Mouse (Mus musculus) megakaryocyte, embryonic 14.5 days (primary cell): ENCODE measurements around the gene St6gal1. TPM values are rescaled to one million over a fixed set of nuclear protein-coding genes. Genes with fewer than 3 reads are reported as not detected.
A peak's percentile ranks its signal among the peaks of the same experiment; 100 is the strongest.

Source experiments
- H3K27me3 ChIP-seq: replicated peaks from 2 replicates; pipeline ENCODE3; 2012; ENCODE audit warnings: inconsistent platforms
- H3K36me3 ChIP-seq: replicated peaks from 2 replicates; pipeline ENCODE3; 2012; ENCODE audit warnings: low read length, inconsistent platforms, mixed read lengths
- H3K4me1 ChIP-seq: 2 replicates; pipeline ENCODE4 v1.6.1; 2012; ENCODE audit warnings: inconsistent platforms
- H3K4me3 ChIP-seq: replicated peaks from 2 replicates; pipeline ENCODE3; 2012; ENCODE audit warnings: moderate library complexity, mild to moderate bottlenecking, inconsistent platforms
- H3K9me3 ChIP-seq: 2 replicates; pipeline ENCODE4 v1.6.1; 2012; ENCODE audit warnings: inconsistent platforms
- FLI1 ChIP-seq: IDR thresholded peaks from 2 replicates; pipeline ENCODE4 v1.6.1; 2012; ENCODE audit warnings: low read length, inconsistent platforms, mixed read lengths
- GATA1 ChIP-seq: IDR thresholded peaks from 3 replicates; pipeline ENCODE4 v1.6.1; 2012; ENCODE audit warnings: mixed read lengths, low read length, inconsistent platforms, borderline replicate concordance
- polyA plus RNA-seq: library from polyadenylated mRNA; stranded (reverse); fragments of >175 nt; gene quantifications from 2 replicates; pipeline ENCODE4 v1.2.3, GENCODE M21; 2012; ENCODE audit warnings: low replicate concordance; ENCODE audit not compliant: insufficient read depth

St6gal1 gene
- polyA plus RNA-seq, 1 experiment: not detected

- H3K4me1 ChIP-seq: peaks cover 2% of the 10 kb centered on the region; the same call in 1 of the 2 replicates
- TF ChIP-seq FLI1 (no peak), GATA1 (no peak)
- H3K4me3 ChIP-seq: no peak overlapping the region
- H3K27me3 ChIP-seq: peaks cover 75% of the 10 kb centered on the region
- H3K36me3 ChIP-seq: no peaks in the 10 kb centered on the region
- H3K9me3 ChIP-seq: peaks cover 7% of the 10 kb centered on the region
Observed at GRCm38 (mm10) chr16:23262131-23262768, 37.7 kb downstream of the St6gal1 start.

DNA sequence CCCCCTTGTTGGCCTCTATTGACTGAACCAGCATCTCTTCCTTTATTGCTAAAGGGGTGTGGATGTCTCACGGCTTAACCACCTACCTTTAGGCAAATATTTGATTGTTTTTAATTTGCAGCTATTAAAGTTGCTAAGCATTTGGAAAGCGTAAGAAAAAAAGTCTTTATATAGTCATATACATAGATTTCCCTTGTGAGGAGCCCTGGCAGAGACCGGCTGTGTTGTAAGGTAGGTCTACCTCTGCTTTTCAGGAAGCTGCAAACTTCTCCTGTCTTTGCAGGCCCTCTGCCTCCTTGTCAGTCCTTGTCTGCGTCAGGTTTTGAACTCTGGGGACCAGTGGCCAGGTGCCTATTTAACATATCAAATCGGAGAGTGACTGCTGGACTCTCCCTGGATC is 38.3 kb downstream of the St6gal1 start:
- peaks cover 78% of the 10 kb centered on the region for H3K27me3 ChIP-seq
- no peak overlapping the region for H3K4me3 ChIP-seq
- H3K9me3 ChIP-seq: peaks cover 7% of the 10 kb centered on the region
- H3K36me3 ChIP-seq: no peaks in the 10 kb centered on the region
- H3K4me1 ChIP-seq: peaks cover 2% of the 10 kb centered on the region; the same call in 1 of the 2 replicates
- no peak for TF ChIP-seq FLI1

DNA sequence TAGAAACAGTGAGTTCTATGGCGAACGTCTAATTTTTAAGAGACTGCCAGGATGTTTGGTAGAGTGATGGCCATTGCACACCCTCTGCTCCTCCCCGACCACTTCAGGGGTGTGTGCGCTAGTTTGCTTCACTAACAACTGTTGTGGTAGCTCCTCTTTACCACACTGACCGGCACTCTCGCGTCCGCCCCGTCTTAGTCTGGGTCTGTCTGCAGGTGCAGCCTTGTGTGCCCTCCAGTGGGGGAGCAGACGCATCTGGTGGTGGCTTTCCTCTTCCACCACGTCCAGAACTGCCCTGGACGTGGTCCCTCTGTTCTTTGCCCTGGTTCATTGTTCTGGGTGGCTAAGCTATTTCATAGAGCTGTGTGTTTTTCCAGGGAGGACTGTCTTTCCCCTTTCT is 40.5 kb downstream of the St6gal1 start:
- Histone ChIP-seq H3K4me3 (no peak overlapping the region), H3K4me1 (peaks cover 17% of the 10 kb centered on the region), H3K9me3 (peaks cover 7% of the 10 kb centered on the region), H3K36me3 (no peaks in the 10 kb centered on the region), H3K27me3 (peaks cover 82% of the 10 kb centered on the region)
- TF ChIP-seq GATA1: no peak
- no peak for TF ChIP-seq FLI1

- peaks cover 22% of the 10 kb centered on the region for H3K4me1 ChIP-seq
Observed at GRCm38 (mm10) chr16:23265481-23265880, 40.9 kb downstream of the St6gal1 start.

GRCm38 (mm10) chr16:23266293-23266692 is 41.8 kb downstream of the St6gal1 start:
- Histone ChIP-seq H3K4me1 (peaks cover 23% of the 10 kb centered on the region), H3K27me3 (peaks cover 84% of the 10 kb centered on the region), H3K9me3 (peaks cover 7% of the 10 kb centered on the region), H3K36me3 (no peaks in the 10 kb centered on the region), H3K4me3 (no peak overlapping the region)
- no peak for TF ChIP-seq GATA1
- no peak for TF ChIP-seq FLI1

More at GRCm38 (mm10) chr16:23265481-23265880, 40.9 kb downstream of the St6gal1 start:
- H3K36me3 ChIP-seq: no peaks in the 10 kb centered on the region
- TF ChIP-seq GATA1 (no peak), FLI1 (no peak)
- peaks cover 7% of the 10 kb centered on the region for H3K9me3 ChIP-seq
- no peak overlapping the region for H3K4me3 ChIP-seq
- peaks cover 85% of the 10 kb centered on the region for H3K27me3 ChIP-seq

- TF ChIP-seq GATA1: no peak
- no peak for TF ChIP-seq FLI1
- H3K4me3 ChIP-seq: no peak overlapping the region
- H3K4me1 ChIP-seq: peaks cover 26% of the 10 kb centered on the region
- peaks cover 7% of the 10 kb centered on the region for H3K9me3 ChIP-seq
- H3K27me3 ChIP-seq: peaks cover 84% of the 10 kb centered on the region
- no peaks in the 10 kb centered on the region for H3K36me3 ChIP-seq
Observed at GRCm38 (mm10) chr16:23266896-23267295, 42.4 kb downstream of the St6gal1 start.

DNA sequence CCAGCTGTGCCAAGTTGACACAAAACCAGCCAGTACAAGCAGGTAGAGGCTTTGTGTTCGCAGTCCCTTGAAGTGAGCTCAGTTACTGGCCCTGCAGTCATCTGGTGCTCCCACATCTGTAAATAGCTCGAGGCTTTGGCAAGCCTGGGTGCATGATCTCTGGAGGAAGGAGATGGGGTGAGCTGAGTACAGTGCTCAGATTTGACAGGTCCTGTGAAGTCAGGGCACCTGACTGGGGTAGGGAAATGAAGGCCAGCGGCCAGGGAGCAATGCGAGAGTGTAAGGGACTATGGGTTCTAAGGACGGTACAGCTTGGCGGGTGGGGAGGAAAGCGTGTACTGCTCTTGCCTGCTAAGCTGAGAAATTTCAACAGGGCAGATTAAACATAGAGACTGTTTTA is 43.7 kb downstream of the St6gal1 start:
- peaks cover 88% of the 10 kb centered on the region for H3K27me3 ChIP-seq
- H3K4me1 ChIP-seq: peaks cover 33% of the 10 kb centered on the region
- TF ChIP-seq GATA1: no peak
- no peak for TF ChIP-seq FLI1
- peaks cover 7% of the 10 kb centered on the region for H3K9me3 ChIP-seq
- H3K36me3 ChIP-seq: no peaks in the 10 kb centered on the region
- no peak overlapping the region for H3K4me3 ChIP-seq

DNA sequence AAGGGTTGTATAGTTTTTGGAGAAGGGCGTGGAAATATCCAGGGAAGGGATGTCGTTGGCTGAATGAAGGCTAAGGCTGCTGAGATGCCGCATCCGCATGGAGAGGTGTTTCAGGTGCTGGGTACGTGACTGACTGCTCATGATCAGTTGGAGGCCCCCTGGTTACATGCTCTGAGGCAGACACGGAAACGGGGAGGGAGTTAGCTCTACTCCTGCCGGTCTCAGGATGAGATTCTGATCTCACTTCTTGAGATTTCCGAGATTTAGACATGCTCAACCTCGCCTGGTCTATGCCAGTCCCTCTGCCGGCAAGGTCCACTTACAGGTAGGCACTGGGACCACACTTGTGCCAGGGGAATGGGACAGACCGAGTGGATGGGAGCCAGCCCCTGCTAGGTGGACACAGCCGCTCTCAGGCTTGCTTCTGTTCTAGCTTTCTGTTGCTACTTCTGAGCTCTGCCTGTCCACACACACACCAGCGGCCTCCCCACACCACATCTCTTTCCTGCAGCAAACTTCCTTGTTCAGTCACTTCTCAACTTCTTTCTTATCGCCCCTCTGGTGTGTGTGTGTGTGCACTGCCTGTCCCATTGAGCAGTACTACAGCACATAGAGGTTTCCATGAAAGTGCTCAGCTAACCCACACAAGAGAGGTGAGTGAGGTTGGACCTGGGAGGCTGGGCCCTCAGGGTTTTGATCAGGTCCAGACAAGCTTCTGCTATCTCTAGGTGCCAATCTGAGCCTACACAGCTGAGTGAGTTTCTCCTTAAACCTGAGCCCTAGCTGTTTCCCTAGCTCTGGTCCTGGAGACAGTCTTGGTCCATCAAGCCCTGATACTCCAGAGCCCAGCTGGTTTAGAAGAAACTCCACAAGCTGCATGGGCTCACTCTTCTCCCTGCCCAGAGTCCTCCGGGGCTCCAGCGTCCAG is 44.8 kb downstream of the St6gal1 start:
- Histone ChIP-seq H3K27me3 (peaks cover 87% of the 10 kb centered on the region), H3K9me3 (peaks cover 5% of the 10 kb centered on the region), H3K4me1 (peaks cover 33% of the 10 kb centered on the region), H3K4me3 (peak overlapping the region; percentile 84), H3K36me3 (no peaks in the 10 kb centered on the region)
- TF ChIP-seq FLI1 (no peak), GATA1 (no peak)

GRCm38 (mm10) chr16:23269984-23270912 is 45.7 kb downstream of the St6gal1 start:
- TF ChIP-seq FLI1: no peak
- no peak for TF ChIP-seq GATA1
- H3K9me3 ChIP-seq: no peaks in the 10 kb centered on the region
- H3K36me3 ChIP-seq: no peaks in the 10 kb centered on the region
- peaks cover 33% of the 10 kb centered on the region for H3K4me1 ChIP-seq
- peaks cover 80% of the 10 kb centered on the region for H3K27me3 ChIP-seq
- peak overlapping the region; percentile 42 for H3K4me3 ChIP-seq
